Mouse (Mus musculus) brain, embryonic 18.5 days (tissue): ENCODE results near the gene Prl7c1.
"Not testable (repeated sequence)": the region's sequence is repeated elsewhere in the genome, so short reads cannot be mapped to it uniquely, and the experiment has no call there.

ENCODE experiments used
- DNase-seq: peaks from one replicate; pipeline ENCODE4 v3.0.0-alpha.2; 2012; ENCODE audit warnings: low read depth, low spot score

Prl7c1 gene

GRCm38 (mm10) chr13:27780704-27781103 is at the start of gene Prl7c1:
Prl7c1 (minus strand) TSS chr13:27780804.
- not testable (repeated sequence) for DNase-seq

- DNase-seq = no peak
These were observed 22.2 kb upstream of the Prl7c1 start for GRCm38 (mm10) chr13:27802765-27803164.

GRCm38 (mm10) chr13:27801354-27801753 is 20.8 kb upstream of the Prl7c1 start, which contains the start of gene Prl2a1:
Prl2a1 (plus strand) TSS chr13:27801654.
- DNase-seq = no peak

GRCm38 (mm10) chr13:27799303-27799702 is 18.7 kb upstream of the Prl7c1 start:
- no peak for DNase-seq

- DNase-seq = no peak
These were observed 46.0 kb downstream of the Prl7c1 start for GRCm38 (mm10) chr13:27734512-27735186.

GRCm38 (mm10) chr13:27730286-27730959 is 50.2 kb downstream of the Prl7c1 start:
- DNase-seq = not testable (repeated sequence)

GRCm38 (mm10) chr13:27725057-27725456 is 55.5 kb downstream of the Prl7c1 start:
- DNase-seq = not testable (repeated sequence)
